Mouse (Mus musculus): ENCODE data around the gene Sun3.
A peak's percentile ranks its signal among the peaks of the same experiment; 100 is the strongest.

Sun3 gene

GRCm38 (mm10) chr11:9014740-9015139, 34.1 kb downstream of the Sun3 start:
- TF ChIP-seq GATA4 (IDR thresholded peaks at IDR 0.05; ENCODE audit: insufficient replicate concordance, low read length), result no peak

- TF ChIP-seq GATA4 (IDR thresholded peaks at IDR 0.05; ENCODE audit: insufficient replicate concordance, low read length), result no peak
These were observed 37.4 kb downstream of the Sun3 start for GRCm38 (mm10) chr11:9011348-9011747.

GRCm38 (mm10) chr11:9010853-9011339, 37.9 kb downstream of the Sun3 start, which contains the start of gene Hus1:
TSS of gene Hus1 (minus strand) at chr11:9011191.
- TF ChIP-seq GATA4 (IDR thresholded peaks at IDR 0.05; ENCODE audit: insufficient replicate concordance, low read length), result no peak; the same call in 1 of the 2 replicates

GRCm38 (mm10) chr11:9010416-9010815, 38.4 kb downstream of the Sun3 start:
- no peak for TF ChIP-seq GATA4 (IDR thresholded peaks at IDR 0.05; ENCODE audit: insufficient replicate concordance, low read length)

- no peak for TF ChIP-seq GATA4 (IDR thresholded peaks at IDR 0.05; ENCODE audit: insufficient replicate concordance, low read length)
These were observed 40.0 kb downstream of the Sun3 start for GRCm38 (mm10) chr11:9008761-9009160.

- no peak for TF ChIP-seq GATA4 (IDR thresholded peaks at IDR 0.05; ENCODE audit: insufficient replicate concordance, low read length)
These were observed 60.7 kb downstream of the Sun3 start for GRCm38 (mm10) chr11:8988084-8988483.

GRCm38 (mm10) chr11:8986058-8986457, 62.7 kb downstream of the Sun3 start:
- 0 out of 2 replicates have a peak, but pooled peaks have one; percentile 33 for TF ChIP-seq GATA4 (IDR thresholded peaks at IDR 0.05; ENCODE audit: insufficient replicate concordance, low read length)

GRCm38 (mm10) chr11:8983237-8983861, 65.4 kb downstream of the Sun3 start:
- TF ChIP-seq GATA4 (IDR thresholded peaks at IDR 0.05; ENCODE audit: insufficient replicate concordance, low read length), result no peak

GRCm38 (mm10) chr11:8978154-8978553, 70.6 kb downstream of the Sun3 start:
- no peak for TF ChIP-seq GATA4 (IDR thresholded peaks at IDR 0.05; ENCODE audit: insufficient replicate concordance, low read length)

- no peak for TF ChIP-seq GATA4 (IDR thresholded peaks at IDR 0.05; ENCODE audit: insufficient replicate concordance, low read length)
These were observed 75.6 kb downstream of the Sun3 start, which contains the start of gene Pkd1l1 for GRCm38 (mm10) chr11:8973166-8973565. TSS of gene Pkd1l1 (minus strand) at chr11:8973266.

- no peak for TF ChIP-seq GATA4 (IDR thresholded peaks at IDR 0.05; ENCODE audit: insufficient replicate concordance, low read length)
These were observed 76.7 kb downstream of the Sun3 start for GRCm38 (mm10) chr11:8972093-8972492.

- TF ChIP-seq GATA4 (IDR thresholded peaks at IDR 0.05; ENCODE audit: insufficient replicate concordance, low read length), result no peak
These were observed 78.3 kb downstream of the Sun3 start for GRCm38 (mm10) chr11:8970509-8970908.

- TF ChIP-seq GATA4 (IDR thresholded peaks at IDR 0.05; ENCODE audit: insufficient replicate concordance, low read length), result no peak
These were observed 80.7 kb downstream of the Sun3 start for GRCm38 (mm10) chr11:8968094-8968493.

Measured in liver, adult (tissue).